Mouse (Mus musculus): Measurements from ENCODE around the gene Zfp93.
A peak's percentile ranks its signal among the peaks of the same experiment; 100 is the strongest.

Zfp93 gene

DNA sequence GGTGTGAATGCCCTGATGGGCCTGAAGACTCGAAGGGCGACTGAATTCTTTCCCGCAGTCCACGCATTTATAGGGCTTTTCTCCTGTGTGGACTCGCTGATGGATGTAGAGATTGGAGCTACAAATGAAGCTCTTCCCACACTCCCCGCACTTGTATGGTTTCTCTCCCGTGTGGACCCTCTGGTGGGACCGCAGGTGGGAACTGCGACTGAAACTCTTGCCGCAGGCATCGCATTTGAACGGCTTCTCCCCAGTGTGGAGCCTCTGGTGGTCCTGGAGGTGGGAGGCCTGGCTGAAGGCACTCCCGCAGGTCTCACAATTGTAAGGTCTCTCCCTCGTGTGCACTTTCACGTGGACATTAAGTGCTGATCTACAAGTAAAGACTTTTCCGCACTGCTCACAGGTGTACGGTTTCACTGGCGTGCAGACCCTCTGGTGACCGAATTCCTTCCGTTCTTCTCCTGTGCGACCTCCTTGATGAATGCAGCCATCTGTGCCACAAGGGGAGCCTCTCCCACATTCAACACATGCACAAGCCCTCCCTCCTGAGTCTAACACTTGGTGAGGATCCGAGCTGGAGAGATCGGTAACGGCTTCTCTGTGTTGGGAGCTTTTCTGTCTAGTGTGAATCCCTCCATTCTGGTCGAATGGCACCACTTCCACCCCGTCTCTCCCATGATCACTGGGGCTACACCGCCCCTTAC is 21.3 kb downstream of the Zfp93 start:
- no peak for DNase-seq (ENCODE audit: low read depth, low spot score)

GRCm38 (mm10) chr7:24293061-24293851 is 23.0 kb downstream of the Zfp93 start:
- DNase-seq (ENCODE audit: low read depth, low spot score), result no peak

DNA sequence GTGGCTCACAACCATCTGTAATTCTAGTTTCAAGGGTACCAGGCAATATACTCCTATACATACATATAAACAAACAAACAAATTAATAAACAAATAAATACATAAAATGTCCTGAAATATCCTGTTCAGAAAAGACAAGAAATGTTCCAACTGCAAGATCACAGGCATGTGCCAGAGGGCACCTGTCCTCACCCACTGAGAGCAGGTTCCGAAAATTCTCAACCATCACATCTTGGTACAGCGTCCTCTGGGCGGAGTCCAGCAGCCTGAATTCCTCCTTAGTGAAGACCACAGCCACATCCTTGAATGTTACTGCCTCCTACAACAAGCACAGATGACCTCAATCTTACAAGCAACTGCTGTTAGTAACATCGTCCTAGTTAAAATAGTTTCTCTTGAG is 24.5 kb downstream of the Zfp93 start:
- DNase-seq (ENCODE audit: low read depth, low spot score), result no peak

- no peak for DNase-seq (ENCODE audit: low read depth, low spot score)
These were observed 25.2 kb downstream of the Zfp93 start for GRCm38 (mm10) chr7:24295376-24295775.

- no peak for DNase-seq (ENCODE audit: low read depth, low spot score)
These were observed 26.2 kb downstream of the Zfp93 start for GRCm38 (mm10) chr7:24296386-24296785.

GRCm38 (mm10) chr7:24297361-24298095 is 27.3 kb downstream of the Zfp93 start:
- DNase-seq (ENCODE audit: low read depth, low spot score), result no peak

DNA sequence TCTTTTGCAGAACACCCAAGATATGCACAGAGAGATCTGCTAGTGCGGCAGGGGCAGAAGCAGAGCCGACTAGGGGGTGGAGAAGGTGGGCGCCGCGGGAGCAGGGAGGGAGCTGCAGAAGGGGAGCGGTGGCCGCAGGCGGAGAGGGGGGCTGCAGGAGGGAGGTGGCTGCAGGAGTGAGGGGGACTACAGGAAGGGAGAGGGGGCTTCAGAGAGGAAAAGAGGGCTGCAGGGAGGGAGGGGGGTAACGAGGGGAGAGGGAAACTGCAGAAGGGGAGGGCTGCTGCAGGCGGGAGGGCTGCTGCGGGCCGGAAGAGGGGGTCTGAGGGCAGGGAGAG is 28.4 kb downstream of the Zfp93 start:
- no peak for DNase-seq (ENCODE audit: low read depth, low spot score)

DNA sequence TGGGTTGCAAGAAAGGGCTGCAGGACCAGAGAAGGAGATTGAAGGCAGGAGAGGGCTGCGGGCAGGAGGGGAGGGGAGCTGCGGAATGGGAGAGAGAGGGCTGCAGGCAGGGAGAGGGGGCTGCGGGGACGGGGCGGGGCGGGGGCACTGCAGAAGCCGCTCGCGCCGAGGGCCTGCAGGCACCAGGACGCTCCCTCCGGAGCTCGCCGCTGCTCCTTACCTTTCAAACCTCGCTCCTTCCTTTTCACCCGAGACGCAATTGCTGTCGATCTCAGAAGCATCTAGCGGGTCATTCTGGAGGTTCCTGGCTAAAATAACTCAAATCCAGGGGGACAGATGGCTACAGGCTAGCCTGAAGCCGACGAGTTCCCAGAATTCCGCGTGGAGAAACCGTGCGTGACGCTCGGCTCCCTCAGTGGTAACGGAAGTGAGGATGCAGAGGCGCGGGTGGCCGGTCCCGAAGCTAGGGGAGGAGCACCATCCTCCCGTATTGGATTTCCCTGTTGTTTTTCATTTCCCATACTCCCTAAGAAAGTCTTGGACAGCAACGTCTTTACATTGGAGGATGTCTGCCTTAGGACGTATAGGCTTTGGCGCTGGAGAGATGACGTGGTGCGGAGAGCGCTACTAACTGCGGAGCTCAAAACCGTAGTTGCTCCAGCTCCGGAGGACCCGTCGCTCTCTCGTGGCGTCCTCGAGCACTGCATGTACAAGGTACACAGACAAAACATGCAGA is 28.9 kb downstream of the Zfp93 start:
- peak; percentile 53 for DNase-seq (ENCODE audit: low read depth, low spot score)

DNA sequence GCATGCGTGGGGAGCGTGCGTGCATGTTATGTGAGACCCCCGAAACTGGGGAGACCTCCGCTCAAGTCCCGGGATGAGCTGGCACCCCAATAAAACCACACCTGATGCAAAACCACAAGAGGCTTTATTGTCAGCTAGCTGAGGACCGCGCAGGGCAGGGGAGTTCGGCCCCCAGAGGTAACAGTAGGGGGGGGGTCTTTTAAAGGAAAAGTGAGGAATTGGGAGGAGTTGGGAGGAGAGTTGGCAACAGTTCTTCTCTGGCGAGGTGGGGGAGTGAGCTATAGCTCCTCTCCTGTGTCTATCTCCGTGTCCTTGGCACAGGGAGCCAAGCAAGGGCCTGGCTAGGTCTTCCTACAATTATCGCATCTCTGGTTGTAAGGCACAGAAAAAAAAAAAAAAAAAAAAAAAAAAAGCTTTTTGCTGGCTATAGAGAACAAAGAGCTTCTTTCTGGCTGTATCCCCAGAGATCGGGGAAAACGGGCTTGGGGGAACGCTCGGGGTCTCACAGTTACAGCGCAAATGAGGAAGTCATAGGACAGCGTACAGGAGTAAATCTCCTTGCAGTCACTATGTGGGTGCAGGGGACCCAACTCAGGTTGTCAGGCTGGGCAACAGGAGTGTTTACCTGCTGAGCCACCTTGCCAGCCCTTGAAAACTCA is 29.7 kb downstream of the Zfp93 start:
- DNase-seq (ENCODE audit: low read depth, low spot score), result no peak

GRCm38 (mm10) chr7:24300771-24301282 is 30.6 kb downstream of the Zfp93 start, which contains the start of gene Zfp61:
Gene Zfp61, minus strand, starts transcription at chr7:24301232.
- DNase-seq (ENCODE audit: low read depth, low spot score), result peak; percentile 36

DNA sequence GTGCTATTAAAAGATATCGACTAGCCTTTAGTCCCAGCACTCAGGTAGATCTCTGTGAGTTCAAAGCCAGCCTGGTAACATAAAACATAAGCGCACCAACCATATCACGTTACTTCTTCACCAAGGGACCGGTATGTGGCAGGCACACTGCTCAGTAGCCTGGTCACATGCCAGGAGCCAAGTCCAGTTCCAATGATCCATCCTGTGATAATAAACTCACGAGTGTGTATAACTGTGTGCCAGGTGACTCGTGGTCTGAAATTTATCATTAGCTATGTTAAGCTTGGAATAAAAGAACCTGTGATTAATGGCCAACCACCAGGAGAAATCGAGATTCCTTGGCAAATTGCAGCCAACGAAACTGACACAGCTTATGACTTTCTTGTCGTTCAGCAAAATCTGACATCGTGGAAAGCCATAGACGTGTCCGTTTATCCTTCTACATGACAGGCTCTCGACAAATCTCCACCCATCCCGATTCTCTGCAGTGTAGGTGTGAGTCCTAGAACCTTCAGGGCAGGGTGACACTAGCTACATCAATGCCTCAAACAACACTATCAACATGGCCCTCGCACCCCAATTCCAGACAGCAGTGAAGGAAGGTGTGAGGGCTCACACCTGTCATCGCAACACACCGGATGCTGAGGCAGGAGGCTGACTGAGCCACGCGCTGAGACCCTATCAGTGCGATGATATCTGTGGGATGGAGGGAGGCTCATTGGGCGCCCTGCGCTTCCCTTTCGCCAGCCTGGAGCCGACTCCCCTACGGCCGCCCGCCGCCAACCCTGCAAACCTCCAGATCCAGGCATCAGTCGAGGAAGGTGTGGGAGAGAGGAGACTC is 45.7 kb downstream of the Zfp93 start:
- DNase-seq (ENCODE audit: low read depth, low spot score), result no peak

DNA sequence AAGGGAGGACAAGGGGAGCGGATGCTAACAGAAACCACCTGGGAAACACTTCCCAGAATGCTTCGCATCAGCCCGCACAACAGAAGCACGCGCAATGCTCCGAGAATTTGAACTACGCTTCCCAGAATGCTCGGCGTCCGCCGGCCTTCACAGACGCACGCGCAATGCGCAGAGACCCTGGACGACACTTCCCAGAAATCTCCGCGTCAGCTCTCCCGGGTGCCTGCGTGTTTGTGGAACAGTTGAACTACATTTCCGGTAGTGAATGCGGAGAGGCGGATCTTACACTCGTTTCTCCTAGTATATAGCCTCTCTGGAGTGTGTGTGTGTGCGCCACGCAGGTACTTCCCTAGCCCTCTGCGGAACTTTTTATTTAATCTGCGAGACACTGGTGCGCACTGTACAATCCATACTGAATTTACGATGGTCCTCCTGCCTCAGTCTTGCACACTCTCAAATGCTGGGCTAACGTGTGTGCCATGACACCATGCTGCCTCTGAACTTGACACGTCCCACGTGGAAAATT is 46.4 kb downstream of the Zfp93 start, which contains the start of gene Zfp94:
Gene Zfp94 (minus strand): TSS at position 100 of the 526 bp plus-strand sequence.
- DNase-seq (ENCODE audit: low read depth, low spot score), result peak; percentile 90

- DNase-seq (ENCODE audit: low read depth, low spot score), result no peak
These were observed 48.7 kb downstream of the Zfp93 start for GRCm38 (mm10) chr7:24318942-24319341.

GRCm38 (mm10) chr7:24322593-24322992 is 52.4 kb downstream of the Zfp93 start:
- no peak for DNase-seq (ENCODE audit: low read depth, low spot score)

DNA sequence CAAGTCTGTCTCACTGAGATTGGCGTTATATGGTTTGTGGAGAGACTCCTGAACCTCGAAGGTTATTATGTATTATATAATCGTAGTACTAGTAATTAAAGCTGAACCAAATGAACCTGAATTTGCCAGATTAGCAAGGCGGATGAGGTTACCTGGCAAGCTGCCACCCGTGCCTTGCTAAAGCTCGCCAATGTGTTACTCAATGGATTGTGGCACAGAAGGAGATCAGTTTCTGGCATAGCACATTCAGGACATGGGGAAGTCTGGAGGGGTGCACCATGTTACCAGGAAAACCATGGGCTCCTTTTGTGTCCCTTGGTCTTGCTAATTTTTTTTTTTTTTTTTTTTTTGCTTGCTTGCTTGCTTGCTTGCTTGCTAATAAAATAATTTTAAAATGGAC is 55.0 kb downstream of the Zfp93 start:
- no peak for DNase-seq (ENCODE audit: low read depth, low spot score)

DNA sequence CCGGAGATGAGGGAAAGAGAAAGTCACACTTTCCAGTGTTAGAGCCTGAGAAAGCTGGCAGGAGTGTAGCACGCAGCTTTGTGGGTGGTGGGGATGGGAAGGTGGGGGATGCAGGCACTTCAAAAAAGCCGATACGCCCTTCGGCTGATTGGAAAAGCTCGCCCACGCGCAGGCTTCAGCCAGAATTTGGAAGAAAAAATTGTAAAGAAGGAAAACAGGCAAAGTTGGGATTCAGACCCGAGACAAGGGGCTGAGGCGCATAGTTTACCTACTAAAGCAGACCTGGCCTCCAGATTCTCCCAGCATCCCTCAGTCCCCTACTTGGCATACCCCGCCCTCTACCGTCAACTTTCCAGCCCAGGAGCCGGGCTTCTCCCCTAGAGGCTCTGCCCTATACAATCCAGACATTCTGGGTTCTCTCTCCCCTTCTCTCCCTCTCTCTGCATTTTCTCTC is 55.5 kb downstream of the Zfp93 start:
- DNase-seq (ENCODE audit: low read depth, low spot score), result no peak

GRCm38 (mm10) chr7:24326273-24327135 is 56.3 kb downstream of the Zfp93 start:
- DNase-seq (ENCODE audit: low read depth, low spot score), result no peak

All from skeletal muscle tissue, adult 2 months (tissue).